Mouse (Mus musculus): ENCODE data around the gene Ppp1r16b.

DNA sequence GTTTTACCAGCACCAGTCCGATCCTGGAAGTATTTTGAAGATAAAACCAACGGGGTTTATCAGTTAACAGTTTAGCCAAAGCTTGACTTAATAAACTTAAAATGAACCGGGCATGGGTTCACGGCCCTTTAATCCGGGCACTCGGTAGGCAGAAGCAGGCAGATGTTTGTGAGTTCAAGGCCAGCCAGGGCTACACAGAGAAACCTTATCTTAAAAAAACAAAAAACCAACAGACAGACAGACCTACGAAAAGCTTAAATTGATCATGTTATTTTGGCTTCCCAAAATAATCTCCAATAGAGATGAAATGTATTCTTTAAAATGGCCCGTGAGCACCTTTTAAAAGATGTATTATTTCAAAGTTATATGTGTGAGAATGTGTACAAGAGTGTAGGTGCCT is 39.5 kb upstream of the Ppp1r16b start:
- TF ChIP-seq POLR2A (IDR thresholded peaks at IDR 0.05; ENCODE audit: control insufficient read depth in 1 of 2, insufficient read depth in 1 of 2, low read depth in 1 of 2, low read length in 2 of 2, poor library complexity in 1 of 2) (no peak), E2F4 (IDR thresholded peaks at IDR 0.05; ENCODE audit: borderline replicate concordance, low read depth, low read length) (no peak), CTCF (IDR thresholded peaks at IDR 0.05 in 2 of 3, conservative IDR thresholded peaks at IDR 0.05 in 1 of 3; ENCODE audit: control insufficient read depth in 1 of 3, insufficient read depth in 1 of 3, low read depth in 2 of 3, low read length in 3 of 3, poor library complexity in 1 of 3, severe bottlenecking in 1 of 3) (no peak), SMC3 (IDR thresholded peaks at IDR 0.05; ENCODE audit: low read depth, low read length) (no peak), TBP (IDR thresholded peaks at IDR 0.05; ENCODE audit: low read depth, low read length) (no peak), HCFC1 (IDR thresholded peaks at IDR 0.05; ENCODE audit: low read depth, low read length) (0 out of 2 replicates have a peak, but pooled peaks have one; percentile 16), ETS1 (IDR thresholded peaks at IDR 0.05; ENCODE audit: low read depth, low read length) (no peak), KAT2A (conservative IDR thresholded peaks at IDR 0.05; ENCODE audit: low read depth, low read length) (no peak; the same call in 1 of the 2 replicates), MEF2A (IDR thresholded peaks at IDR 0.05; ENCODE audit: extremely low read depth, insufficient replicate concordance, low read depth, low read length, poor library complexity, severe bottlenecking) (no peak), ZMIZ1 (IDR thresholded peaks at IDR 0.05; ENCODE audit: low read depth, low read length) (no peak)
